Mouse (Mus musculus) left cerebral cortex, postnatal 14 days (tissue): Measurements from ENCODE around the gene Rpl36. TPM values are rescaled to one million over a fixed set of nuclear protein-coding genes. Genes with fewer than 3 reads are reported as not detected.
"Not testable (repeated sequence)": the region's sequence is repeated elsewhere in the genome, so short reads cannot be mapped to it uniquely, and the experiment has no call there.

Source experiments
- DNase-seq, 2 experiments: peaks; one replicate each; pipeline ENCODE4 v3.0.0; 2021 to 2022; ENCODE audit warnings: low spot score in 2 of 2, mixed read lengths in 1 of 2
- intact Hi-C: fragments of 180-260 bp; cut with DNase I; formaldehyde crosslinking; loops from one replicate; pipeline ENCODE4 v1.15.1; 2025
- total RNA-seq, 2 experiments: library from RNA; stranded (reverse); gene quantifications; 2 replicates each; pipeline ENCODE4 v1.2.3; 2021

The Rpl36 gene
- total RNA-seq, 2 experiments from 2014 or later = 342 to 390 TPM

- DNase-seq, intact Hi-C loops: not testable (repeated sequence)
These were observed 16.9 kb downstream of the Rpl36 start for GRCm38 (mm10) chr17:56629800-56630781.

DNA sequence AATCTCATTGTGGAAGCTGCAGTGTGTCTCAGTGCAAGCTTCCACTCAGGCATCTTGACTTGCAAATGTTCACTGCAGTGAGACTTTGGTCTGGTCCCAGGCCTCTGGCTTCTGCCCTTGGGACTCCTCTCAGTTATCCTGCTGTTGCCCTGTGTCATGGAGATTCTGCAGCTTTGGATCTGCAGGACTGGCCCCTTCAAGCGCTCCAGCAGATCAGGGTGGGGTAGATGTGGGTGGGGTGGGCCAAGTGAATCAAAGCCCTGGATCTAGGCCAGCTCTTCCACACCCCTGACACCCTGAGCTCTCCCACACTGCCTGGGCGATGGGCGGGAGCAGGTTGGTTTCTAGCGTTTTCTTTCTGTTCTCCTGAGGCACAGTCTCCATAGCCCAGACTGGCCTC, 18.6 kb downstream of the Rpl36 start:
- intact Hi-C loops = no loop called here
- DNase-seq = no peak

DNA sequence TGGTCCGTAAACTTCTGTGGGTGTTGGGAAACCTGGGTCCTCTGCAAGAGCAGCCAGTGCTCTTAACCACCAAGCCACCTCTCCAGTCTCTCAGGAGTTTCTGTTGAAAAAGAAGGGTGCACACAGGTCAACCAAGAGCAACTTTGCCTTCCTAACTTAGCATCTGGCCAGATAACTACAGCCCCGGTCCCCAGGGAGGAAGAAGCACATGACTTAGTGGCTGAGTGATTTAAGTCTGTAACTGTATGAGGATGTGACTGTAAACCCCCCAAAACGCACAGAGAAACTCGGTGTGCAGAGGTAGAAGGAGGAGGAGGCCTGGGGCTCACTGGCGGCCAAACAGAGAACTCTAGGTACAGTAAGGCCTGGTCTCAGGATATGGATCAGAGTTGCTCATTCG, 20.8 kb downstream of the Rpl36 start:
- intact Hi-C loops = no loop called here
- no peak for DNase-seq

DNA sequence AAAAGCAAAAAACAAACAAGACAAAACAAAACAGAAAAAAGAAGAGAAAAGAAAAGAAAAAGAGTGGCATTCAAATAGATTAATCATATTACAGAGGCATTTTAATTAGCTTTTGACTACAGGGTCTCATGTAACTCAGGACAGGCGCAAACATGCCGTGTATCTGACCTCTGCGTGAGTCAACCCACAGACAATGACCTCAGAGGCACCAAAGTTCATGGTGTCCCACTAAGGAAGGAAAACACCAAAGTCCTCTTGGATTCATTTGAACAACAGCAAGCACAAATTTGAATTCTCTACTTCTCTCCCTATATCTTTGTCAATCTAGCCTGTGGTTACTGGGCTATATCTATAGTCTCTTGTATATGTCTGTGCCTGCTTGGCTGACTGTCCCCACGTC, 30.0 kb downstream of the Rpl36 start:
- intact Hi-C loops = no loop called here
- DNase-seq = no peak

DNA sequence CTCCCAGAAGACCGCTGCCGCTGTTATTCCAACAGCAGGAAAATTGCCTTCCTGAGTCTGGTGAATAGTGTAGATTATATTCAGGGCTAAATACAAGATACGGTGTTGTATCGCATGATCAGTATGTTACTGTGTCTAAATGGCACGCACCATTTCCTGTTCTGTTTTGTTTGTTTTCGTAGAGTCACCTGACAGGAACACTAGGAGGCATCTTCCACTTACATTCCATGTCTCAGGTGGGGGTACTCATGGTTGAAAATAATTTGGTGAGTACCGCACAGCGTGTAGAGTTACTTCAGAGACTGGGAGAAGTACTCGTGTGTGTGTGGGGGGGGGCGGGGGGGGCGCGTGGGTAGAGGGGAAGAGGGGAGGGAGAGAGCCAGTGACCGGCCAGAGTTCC, 34.3 kb downstream of the Rpl36 start:
- intact Hi-C loops = no loop called here
- DNase-seq = no peak

DNA sequence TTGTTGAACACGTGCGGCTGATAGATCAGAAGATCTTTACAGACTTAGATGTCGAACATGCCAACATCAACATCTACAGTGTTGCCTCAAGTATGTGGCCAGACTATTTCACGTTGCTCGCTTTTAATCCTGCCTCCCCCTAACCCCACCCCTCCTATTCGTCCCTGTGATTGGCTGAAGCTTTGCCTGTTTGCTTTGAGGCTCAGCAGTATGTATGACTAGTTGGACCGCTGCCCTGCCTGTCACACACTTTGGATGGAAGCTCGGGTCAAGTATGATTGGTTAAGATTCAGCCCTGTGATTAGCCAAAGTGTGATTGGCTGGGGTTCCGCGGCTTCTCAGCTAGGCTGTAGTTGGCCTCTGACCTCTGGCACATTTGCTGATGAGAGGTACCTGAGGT, 38.6 kb downstream of the Rpl36 start:
- intact Hi-C loops = no loop called here
- DNase-seq = no peak

- intact Hi-C loops = no loop called here
- DNase-seq = no peak
These were observed 41.6 kb downstream of the Rpl36 start for GRCm38 (mm10) chr17:56654771-56655170.

DNA sequence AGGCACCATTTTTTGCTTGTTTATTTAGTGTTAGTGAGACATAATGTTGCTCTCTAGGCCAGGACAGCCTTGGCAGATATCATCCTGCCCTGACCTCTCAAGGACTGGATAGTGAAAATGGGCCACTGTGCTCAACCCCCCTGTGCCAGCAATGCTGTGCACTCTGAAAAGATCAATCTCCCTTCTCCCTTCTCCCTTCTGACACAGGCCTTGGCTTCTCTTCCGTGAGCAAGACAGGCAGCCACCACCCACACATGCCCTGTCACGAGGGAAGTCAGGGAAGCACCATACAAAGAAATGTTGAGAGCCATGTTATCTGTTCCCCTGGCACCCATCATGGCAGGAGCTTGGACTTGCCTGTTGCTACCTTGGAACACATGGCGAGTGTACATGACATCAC, 42.1 kb downstream of the Rpl36 start:
- intact Hi-C loops = no loop called here
- DNase-seq = no peak

GRCm38 (mm10) chr17:56656171-56656570, 43.0 kb downstream of the Rpl36 start:
- DNase-seq = no peak
- intact Hi-C loops = no loop called here

- intact Hi-C loops = no loop called here
- no peak for DNase-seq
These were observed 50.4 kb downstream of the Rpl36 start for GRCm38 (mm10) chr17:56663659-56664058.

Other genes starting within 250 kb of the Rpl36 start
- gene Ptprs, start 136.9 kb upstream of the Rpl36 start, total RNA-seq = 100 to 1,000 TPM; 644 to 661 TPM
- gene Znrf4, start 101.0 kb upstream of the Rpl36 start, total RNA-seq = not detected
- gene Gm20219, start 59.0 kb upstream of the Rpl36 start, total RNA-seq = 1 to 10 TPM; 1.1 to 1.8 TPM
- gene Safb2, start 28.8 kb upstream of the Rpl36 start, total RNA-seq = 100 to 1,000 TPM; 100 to 111 TPM
- gene Safb, start 28.6 kb upstream of the Rpl36 start, total RNA-seq = 100 to 1,000 TPM; 136 to 137 TPM
- 100 to 1,000 TPM; 168 to 176 TPM for gene 2410015M20Rik, start 3.6 kb upstream of the Rpl36 start, total RNA-seq
- gene Lonp1, start 13.5 kb downstream of the Rpl36 start, total RNA-seq = 10 to 100 TPM; 65.6 to 66.7 TPM
- gene Catsperd, start 14.7 kb downstream of the Rpl36 start, total RNA-seq = under 1 TPM; 0.49 to 0.62 TPM
- 10 to 100 TPM; 87.2 to 92.9 TPM for gene Ranbp3, start 59.9 kb downstream of the Rpl36 start, total RNA-seq
- 100 to 1,000 TPM; 227 to 229 TPM for gene Ndufa11, start 104.4 kb downstream of the Rpl36 start, total RNA-seq
- gene Vmac, start 104.6 kb downstream of the Rpl36 start, total RNA-seq = 1 to 10 TPM; 7.8 to 8.0 TPM
- gene Nrtn, start 144.1 kb downstream of the Rpl36 start, total RNA-seq = 1 to 10 TPM; 2.6 to 4.5 TPM
- 10 to 100 TPM; 66.2 to 75.0 TPM for gene Dus3l, start 151.3 kb downstream of the Rpl36 start, total RNA-seq
- gene Prr22, start 156.8 kb downstream of the Rpl36 start, total RNA-seq = under 1 TPM; 0.51 to 0.94 TPM
- gene Rfx2, start 217.6 kb downstream of the Rpl36 start, total RNA-seq = 1 to 10 TPM; 2.1 to 2.4 TPM